In genomic region chr2:79690838-79691237, GRCm38 (mm10) we compare ENCODE assay signal across 23 mouse cellular contexts. TPM values are rescaled to one million over a fixed set of nuclear protein-coding genes. Genes with fewer than 3 reads are reported as not detected.
"Had no signal": no experiment of that assay in that cellular context is flagged by ENCODE, and none has a peak within 500 bp of the region (broad histone marks: within the 10 kb centered on the region; RNA-seq: fewer than 3 reads in every experiment).

No protein-coding gene starts in this region.

- DNase-seq: retina, postnatal 1 day; right cerebral cortex, adult 18-20 months; right cerebral cortex, postnatal 14 days; right cerebral cortex, postnatal 25 days; right cerebral cortex, postnatal 4 days; spleen, adult 18-20 months; thymus, adult 18-20 months; thymus, adult 2 months; thymus, postnatal 14 days; thymus, postnatal 25 days; thymus, postnatal 36 days; thymus, postnatal 4 days had no signal

- H3K9me3 ChIP-seq: neural tube, embryonic 12.5 days; neural tube, embryonic 13.5 days; neural tube, embryonic 15.5 days; stomach, embryonic 15.5 days had no signal

- H3K9ac ChIP-seq: neural tube, embryonic 12.5 days; neural tube, embryonic 13.5 days; neural tube, embryonic 15.5 days; stomach, embryonic 15.5 days had no signal

- H3K4me1 ChIP-seq: neural tube, embryonic 12.5 days; neural tube, embryonic 13.5 days; neural tube, embryonic 15.5 days had no signal

- H3K27me3 ChIP-seq: neural tube, embryonic 12.5 days; neural tube, embryonic 13.5 days; neural tube, embryonic 15.5 days; stomach, embryonic 15.5 days had no signal

- H3K4me2 ChIP-seq: neural tube, embryonic 12.5 days; neural tube, embryonic 13.5 days; neural tube, embryonic 15.5 days; stomach, embryonic 15.5 days had no signal

- H3K36me3 ChIP-seq: neural tube, embryonic 12.5 days; neural tube, embryonic 13.5 days; neural tube, embryonic 15.5 days; stomach, embryonic 15.5 days had no signal

- H3K4me3 ChIP-seq: neural tube, embryonic 12.5 days; neural tube, embryonic 13.5 days; neural tube, embryonic 15.5 days; stomach, embryonic 15.5 days had no signal

- H3K27ac ChIP-seq: neural tube, embryonic 12.5 days; neural tube, embryonic 13.5 days; neural tube, embryonic 15.5 days; stomach, embryonic 15.5 days; stomach, postnatal 0 days had no signal

RNA-seq across cellular contexts. Expression of gene Ppp1r1c, which starts 16.7 kb away (rescaled TPM):
- polyA plus RNA-seq: small intestine, adult 2 months; spleen, adult 2 months; stomach, embryonic 14.5 days; stomach, embryonic 15.5 days; stomach, embryonic 16.5 days; stomach, postnatal 0 days; thymus, adult 2 months; thymus, postnatal 0 days; urinary bladder, adult 2 months had no signal
